Mouse (Mus musculus): ENCODE measurements around the gene Daam1.

The Daam1 gene

DNA sequence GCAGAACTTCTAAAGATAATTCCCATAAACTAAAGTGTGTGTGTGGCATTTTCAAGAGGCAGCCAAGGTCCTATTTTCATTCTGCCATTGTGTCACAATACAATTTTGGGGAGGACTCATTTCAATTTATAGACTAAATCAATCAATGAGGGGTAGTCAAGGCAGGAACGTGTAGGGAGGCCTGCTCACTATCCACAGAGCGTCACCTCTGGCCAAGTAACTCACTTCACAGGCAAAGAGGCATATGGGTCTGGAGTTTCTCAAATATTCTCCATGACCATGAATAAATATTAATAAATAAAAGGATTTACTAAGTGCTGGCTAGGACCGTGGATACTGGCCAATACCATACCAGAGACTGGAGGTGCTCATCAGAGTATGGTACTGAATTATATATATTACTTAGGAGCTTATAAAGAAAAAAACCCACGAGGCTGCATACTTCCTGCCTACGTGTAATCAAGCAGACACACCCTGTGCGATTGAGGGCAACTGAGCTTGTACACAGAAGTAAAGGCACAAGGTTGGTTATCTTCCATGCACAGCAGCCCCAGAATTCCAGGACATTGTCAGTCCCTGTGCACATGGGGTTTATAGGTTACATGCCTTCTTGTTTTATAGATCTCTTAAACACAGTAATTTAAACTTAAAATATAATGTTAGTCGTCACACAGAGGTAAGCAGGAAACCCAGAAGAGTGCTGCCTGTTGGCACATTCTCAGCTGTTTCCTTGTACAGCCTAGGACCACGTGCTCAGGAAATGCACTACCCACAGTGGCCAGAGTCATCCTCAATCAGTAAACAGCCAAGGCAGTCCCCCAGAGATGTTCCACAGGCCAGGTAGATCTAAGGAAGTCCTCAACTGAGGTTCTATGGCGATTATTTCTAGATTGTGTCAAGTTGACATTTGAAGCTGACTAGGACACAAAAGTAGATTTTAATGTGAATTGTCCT is 101.8 kb downstream of the Daam1 start:
- DNase-seq (ENCODE audit: low read depth), result no peak

DNA sequence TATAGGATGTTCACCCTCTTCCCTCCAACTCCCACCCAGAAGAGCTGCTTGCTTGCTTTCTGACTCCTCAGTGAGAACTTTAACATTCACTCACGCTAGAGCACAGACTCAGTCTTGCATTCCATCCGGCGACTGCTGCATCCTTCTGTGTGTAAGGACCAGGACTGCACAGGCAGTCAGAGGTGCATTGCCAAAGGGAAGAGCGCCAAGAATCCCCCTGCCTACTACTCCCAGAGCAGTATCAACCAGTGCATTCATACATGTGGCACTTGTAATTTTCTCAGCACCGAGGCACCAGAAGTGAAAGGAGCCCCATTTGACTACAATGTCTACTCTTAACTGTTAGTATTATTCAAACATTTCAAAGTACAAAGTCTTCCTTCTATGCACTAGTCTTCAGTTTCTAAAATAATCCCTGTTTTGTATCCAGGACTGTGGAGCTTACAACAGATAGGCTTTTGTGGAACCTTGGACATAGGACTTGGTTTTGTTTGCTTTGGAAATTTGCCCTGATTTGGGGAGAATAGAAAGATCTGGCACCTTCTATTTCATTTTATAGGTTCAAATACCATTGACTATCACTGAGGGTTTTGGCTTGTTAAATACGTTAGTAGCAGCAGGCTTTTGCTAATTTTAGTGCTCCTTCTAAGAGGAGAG is 103.2 kb downstream of the Daam1 start:
- no peak for DNase-seq (ENCODE audit: low read depth)

DNA sequence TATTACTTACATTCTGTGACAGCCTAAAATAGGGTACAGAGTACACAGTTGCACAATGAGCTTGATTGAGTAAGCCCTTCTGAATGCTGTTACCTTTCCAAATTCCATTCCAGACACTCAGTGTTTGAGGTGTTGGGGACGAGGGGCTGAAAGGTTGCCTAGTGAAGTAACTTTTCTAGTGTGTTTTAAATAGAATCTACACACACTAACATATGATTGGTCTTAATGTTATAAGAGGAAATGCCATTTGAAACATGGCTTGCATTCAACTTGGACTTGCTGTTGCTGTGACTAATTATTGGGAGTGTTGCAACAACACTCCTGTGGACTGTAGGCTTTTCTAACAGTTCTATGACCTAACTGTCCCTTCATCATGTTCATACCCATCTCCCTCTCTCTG is 105.8 kb downstream of the Daam1 start:
- peak; percentile 43 for DNase-seq (ENCODE audit: low read depth)

DNA sequence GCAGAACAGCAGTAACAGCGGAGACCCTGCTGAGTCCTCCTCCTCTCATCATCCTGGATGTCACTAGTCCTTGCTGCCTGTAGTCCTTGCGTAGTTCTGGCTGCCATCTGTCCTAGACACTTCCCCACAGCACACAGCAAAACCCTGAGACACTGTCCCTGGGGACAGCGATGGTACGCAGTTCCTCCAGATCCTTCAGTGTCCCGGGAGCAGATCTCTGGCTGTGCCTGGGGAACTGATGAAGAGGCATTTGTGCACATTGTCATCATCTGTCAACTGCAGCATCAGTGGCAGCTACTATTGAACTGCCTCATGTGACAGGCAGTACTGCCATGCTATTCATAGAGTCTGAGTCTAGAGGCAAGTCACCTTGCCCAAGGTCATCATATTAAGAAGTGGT is 107.6 kb downstream of the Daam1 start:
- DNase-seq (ENCODE audit: low read depth), result no peak

DNA sequence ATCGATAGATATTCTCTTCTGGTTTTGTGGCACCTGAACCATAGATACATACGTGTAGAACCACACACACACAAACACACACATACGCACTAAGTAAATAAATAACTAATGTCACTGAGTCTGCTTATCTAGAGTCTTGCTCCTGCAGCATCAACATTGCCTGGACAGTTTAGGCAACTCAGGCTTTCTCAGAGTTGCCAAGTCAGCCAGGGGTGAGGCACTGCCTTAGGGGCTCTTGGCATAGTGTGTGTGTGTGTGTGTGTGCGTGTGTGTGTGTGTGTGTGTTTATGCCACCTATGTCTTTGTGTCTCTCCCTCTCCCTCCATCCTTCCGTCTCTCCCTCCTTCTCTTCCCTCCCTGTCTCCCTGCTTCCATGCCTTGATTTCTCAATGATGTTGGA is 110.4 kb downstream of the Daam1 start:
- DNase-seq (ENCODE audit: low read depth), result no peak

DNA sequence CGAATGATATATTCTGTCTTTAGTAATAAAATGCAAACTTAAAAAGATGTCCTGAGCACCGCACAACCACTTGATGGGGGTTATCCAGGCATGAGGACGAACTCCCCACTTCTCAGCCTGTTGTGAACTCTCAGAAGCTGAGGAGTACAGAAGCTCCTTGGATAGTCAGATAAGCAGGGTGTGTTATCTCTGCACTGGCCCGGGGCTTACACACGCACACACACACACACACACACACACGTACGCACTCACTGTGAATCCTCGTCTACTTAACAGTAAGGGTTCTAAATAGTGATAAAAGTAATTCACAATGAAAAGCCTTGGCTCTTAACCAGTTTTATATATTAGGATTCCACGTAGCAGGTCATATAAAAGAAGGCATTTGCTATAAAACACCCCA is 112.2 kb downstream of the Daam1 start:
- DNase-seq (ENCODE audit: low read depth), result no peak

DNA sequence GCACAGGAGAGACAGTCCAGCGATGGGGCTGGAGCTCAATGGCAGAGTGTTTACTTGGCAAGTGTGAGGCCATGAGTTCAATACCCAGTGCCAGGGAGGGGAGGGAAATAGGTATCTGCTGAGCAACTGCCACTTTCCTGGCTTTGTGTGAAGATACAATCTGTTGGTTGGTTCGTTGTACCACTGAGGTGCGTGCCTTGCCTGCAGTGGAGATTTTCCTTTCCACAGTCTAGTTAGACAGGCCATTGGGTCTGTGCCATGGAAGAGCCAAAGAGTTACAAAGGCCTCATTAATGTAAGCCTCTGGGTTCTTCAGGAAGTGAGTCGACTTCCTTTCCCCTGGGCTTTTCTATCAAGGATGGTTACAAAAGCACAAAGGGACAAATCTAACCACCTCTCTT is 112.8 kb downstream of the Daam1 start:
- no peak for DNase-seq (ENCODE audit: low read depth)

DNA sequence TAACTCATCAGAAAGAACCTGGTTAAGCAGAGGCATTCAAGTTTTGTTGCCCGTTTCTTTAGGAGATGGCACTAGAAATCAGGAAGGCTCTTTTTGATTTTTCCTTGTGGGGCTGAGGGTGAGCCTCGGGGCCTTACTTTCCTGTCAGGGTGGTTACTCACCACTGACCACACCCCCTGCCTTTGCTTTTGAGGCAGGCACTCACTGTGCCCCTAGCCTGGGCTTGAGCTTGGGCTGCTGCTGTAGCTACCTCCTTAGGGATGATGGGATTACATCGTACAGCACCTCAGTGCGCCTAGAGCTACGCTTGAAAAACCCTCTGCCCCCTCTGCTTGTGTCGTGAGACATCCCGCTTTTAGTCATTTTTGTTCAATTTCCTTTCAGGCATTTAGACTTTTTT is 115.0 kb downstream of the Daam1 start:
- no peak for DNase-seq (ENCODE audit: low read depth)

DNA sequence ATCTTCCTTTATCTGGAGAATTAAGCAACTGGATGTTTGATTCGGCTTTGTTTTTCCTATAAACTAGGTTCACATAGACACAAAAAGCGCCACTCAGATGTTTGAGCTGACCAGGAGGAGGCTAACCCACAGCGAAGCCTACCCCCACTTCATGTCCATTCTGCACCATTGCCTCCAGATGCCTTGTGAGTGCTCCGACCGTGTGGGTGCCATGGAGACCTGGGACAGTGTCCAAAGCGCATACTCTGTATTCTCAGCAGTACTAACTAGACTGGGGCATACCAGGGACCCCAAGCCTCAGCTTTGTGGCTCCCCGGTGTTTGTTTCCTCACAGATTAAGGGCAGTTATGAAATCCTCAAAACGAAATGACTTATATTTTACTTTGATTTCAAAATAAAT is 115.6 kb downstream of the Daam1 start:
- DNase-seq (ENCODE audit: low read depth), result no peak

DNA sequence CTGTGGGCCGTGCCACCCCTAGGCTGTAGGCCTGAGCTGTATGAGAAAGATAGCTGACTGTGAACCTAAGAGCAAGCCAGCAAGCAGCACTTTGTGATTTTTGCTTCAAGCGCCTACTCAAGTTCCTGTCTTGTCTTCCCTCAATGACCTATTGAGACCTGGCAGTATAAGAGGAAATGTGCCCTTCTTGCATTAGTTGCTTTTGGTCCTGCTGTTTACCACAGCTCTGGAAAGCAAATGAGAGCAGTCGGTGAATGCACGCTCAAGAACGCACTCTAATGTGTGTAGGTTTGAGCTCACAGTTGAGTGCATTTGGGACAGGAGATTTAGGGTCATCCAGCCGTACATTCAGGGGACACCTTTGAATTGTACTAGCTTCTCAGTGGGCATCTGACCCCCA is 118.1 kb downstream of the Daam1 start:
- no peak for DNase-seq (ENCODE audit: low read depth)

DNA sequence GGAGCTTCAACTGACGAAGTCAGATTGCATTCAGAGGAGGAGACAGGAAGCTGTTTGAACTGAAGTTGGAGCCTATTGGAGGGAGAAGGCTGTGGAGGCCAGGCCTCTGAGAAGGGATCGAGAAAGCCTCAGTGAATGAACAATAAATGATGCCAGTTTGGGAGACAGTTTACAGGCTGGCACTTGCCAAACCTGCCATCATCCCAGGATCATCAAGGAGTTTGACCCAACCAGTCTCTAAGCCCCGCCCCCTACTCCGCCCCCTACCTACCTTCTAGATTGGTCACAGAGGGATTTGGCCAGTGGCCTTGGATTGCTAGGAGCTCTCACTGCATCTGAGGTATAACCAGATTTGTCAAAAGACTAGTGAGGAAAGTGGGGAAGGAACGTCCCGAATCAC is 118.7 kb downstream of the Daam1 start:
- DNase-seq (ENCODE audit: low read depth), result no peak

DNA sequence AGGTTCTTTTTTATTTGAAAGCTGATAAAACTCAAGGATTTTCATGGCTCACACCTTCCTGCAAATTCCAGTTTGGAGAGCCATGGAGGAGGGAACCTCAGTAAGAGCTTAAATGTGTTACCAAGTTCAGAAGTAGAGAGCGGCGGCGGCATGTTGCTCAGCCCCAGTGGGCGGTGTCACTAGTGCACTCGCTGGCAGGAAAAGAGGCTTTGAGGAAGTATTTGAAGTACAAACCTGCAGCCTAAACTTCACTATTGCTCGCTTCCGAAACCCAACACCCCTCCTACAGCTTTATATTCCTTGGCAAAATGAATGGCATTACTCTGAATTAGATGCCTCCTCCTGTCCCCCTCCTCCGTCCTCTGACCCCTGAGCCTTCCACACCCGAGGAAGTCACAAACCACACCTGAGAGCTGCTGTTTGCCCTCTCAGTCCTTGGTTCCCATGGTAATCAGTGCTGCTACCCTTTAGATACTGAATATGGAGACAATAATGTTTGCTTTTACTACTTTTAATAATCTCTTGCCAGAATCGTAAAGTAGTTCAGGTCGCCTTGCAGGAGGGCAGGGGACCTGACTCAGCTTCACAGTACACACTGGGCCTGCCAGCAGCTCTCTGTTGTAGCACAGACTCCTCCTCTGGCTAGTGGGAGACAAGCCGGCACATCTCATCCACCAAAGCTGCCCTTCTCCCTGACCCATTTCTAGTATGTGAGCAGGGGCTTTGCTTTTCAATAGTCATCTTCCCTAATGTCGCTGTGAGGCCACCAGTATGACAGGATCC is 119.4 kb downstream of the Daam1 start:
- no peak for DNase-seq (ENCODE audit: low read depth)

DNA sequence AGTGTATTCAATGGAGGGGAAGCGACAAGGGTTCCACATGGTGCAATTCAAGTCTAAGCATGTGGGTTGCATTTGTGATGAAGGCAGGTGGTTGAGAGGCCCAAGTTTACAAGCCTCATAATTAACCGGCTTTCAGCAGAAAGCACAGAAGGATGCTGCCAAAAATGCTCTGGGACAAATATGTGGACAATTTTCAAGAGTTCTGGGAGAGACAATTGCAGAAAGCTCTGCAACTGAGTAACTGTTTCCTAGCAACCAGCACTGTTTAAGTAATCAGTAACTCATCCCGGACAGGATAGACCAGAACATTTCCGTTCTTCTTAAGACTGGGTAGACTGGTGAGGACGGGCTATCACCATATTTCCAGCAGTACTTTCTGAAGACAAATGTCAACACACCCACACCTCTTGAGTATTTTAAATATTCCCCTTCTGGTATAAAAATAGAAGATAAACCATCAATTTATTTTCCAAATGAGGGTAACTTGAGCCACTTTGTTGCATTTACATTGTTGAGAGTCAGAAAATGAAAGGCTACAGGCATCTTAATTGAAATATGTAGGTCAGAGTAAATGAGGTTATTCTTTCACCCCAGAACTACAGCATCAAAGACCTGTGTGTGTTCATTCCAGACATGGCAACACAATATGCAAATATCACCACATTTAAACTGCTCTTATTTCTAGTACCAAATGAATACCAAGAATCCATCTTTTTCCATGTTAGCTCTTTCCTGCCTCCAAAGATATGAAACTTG is 123.5 kb downstream of the Daam1 start:
- no peak for DNase-seq (ENCODE audit: low read depth)

DNA sequence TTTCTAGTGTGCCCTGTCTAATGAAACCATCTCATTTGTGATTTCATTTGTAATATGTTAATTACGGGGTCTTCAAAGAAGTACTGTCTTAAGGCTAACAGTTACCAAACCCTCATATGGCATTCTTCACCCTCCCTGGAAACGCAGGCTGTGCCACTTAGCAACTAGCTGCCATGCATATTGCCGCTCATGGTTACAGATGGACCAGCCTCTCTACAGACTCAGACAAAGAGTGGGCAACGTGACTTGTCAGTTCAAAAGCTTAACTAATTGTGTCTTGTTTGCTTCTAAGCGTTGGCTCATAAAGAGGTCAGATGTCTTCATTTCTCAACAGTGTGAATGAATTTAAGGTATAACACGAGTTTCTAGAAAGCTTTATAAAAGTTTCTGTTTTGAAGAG is 126.1 kb downstream of the Daam1 start:
- no peak for DNase-seq (ENCODE audit: low read depth)

DNA sequence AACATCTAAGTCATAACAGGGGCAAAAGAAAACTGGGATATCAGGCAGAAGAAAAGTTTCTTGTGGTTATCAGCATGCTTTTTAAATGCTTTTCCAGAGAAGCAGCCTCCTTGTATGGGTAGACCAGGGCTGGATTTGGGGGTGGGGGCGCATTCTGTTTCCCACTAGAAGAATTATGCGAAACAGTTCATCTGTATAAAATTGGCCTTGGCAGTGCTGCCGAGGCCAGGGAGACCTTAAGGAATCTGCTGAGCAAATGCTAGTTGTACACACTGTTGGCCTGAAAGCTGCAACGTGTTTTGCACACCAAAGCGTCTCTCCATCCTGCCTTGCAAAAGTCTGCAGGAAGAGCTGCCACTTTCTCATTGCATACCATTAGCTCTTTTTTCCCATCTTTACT is 126.6 kb downstream of the Daam1 start:
- no peak for DNase-seq (ENCODE audit: low read depth)

DNA sequence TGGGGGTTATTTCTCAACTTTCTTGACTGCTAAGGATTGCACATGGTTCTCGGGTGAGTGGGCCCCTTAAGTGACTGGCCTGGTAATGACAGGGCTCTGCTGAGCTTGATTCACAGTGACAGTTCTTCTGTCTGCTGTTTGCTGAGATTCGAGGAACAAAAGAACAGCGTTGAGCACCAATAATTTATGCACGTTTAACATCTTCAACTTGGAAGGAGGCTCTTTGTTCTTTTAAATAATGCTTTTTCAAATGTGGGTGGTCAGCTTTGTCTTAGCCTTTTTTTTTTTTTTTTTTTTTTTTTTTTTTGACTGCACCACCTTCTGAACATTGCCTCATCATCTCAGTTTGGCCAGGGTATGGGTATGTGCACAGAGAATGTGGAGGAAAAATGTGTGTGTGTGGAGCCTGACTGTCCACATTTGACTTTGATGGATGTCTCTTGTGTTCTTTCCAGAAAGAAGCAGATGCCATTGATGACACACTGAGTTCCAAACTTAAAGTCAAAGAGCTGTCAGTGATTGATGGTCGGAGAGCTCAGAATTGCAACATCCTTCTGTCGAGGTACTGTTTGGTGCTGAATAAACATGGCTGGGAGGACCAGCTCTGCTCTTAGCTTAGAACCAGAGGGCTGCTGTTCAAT is 128.6 kb downstream of the Daam1 start:
- DNase-seq (ENCODE audit: low read depth), result no peak

DNA sequence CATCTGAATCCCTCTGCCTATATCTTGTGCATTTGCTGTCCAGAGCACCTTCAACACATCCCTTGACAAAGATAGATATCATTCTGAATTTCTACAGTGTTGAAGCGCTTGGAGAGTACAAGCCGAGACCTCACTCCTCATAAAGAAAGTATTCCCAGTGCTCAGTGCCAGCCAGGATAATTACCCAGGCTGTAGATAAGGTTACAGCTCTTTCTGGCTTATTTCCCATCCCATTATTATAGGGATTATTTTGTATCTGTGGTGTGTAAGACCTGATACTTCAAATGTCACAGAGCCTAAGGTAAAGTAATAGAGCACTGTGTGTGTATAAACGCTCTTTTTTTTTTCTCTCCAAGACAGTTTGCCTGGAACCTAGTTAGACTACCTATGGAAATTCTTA is 130.8 kb downstream of the Daam1 start:
- no peak for DNase-seq (ENCODE audit: low read depth)

DNA sequence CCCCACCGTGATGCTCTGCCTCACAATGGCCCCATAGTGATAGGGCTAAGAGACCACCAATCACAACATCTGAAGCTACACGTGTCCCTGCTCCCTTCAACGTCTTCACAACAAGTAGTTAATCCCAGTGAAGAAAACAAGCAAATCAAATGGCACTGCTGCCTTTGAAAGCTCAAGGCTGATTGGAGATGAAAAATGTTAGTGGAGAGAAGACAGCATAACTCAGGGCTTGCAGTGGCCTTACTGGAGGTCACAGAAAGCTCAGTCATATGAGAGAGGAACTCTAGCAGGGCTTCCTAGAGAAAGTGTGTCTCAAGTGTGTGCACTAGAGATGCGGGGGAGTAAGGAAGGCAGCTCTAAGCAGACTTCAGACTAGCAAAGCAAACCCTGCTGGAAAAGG is 131.7 kb downstream of the Daam1 start:
- DNase-seq (ENCODE audit: low read depth), result no peak

DNA sequence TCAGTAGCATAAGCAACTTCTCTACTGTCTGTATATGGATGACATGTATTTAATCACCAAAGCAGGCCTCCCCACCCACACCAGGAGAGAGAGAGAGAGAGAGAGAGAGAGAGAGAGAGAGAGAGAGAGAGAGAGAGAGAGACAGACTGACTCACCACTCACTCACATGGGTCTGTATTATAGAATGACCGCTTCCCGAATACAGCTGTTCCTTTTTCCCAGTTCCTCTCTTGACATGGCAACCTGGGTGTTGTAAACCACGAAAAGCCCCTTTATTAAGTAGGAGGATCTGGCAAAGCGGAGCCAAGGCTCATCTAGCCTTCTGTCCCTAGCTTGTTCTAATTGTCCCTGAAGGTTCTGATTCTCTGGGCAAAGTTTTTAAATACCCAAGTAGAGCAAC is 137.7 kb downstream of the Daam1 start:
- DNase-seq (ENCODE audit: low read depth), result no peak

DNA sequence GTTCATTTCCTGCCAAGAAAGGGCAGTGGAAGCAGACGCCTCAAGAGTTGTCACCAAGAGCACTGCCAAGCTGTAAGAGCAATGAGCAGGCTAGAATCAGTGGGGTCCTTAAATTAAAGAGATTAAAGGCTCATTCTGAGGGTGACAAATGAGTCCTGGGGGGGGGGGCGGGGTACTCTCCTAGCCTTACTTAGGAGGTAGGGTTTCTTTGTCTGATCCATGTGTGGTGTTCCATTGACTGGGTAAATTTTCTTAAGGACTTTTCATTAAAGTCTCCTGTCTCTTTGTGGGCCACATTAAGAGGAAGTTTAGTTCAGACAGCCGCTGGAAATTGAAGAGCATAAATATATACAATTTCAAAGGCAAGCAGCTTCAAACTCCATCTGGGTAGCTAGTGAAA is 138.1 kb downstream of the Daam1 start:
- DNase-seq (ENCODE audit: low read depth), result no peak

DNA sequence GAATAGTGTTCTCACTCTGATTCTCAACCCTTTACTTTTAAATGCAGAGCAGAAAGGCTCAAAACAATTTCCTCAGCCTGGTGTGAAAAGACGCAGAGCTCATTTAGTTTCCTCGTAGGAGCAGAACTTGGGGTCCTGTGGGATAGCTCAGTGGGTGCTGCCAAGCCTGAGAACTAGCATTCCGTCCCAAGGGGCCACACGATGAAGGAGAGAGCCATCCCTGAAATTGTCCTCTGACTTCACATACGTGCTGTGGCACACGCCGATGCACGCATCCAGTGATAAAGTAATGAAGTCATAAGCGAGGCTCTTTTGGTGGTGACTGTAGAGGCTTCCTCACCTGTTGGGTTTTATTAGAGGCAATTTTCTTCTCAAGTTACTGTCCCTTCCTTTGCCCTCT is 138.6 kb downstream of the Daam1 start:
- no peak for DNase-seq (ENCODE audit: low read depth)
